Mouse (Mus musculus): ENCODE measurements around the gene Prl3d2.
"Not testable (repeated sequence)": the region's sequence is repeated elsewhere in the genome, so short reads cannot be mapped to it uniquely, and the experiment has no call there.

Gene Prl3d2

GRCm38 (mm10) chr13:27121398-27121797, at the start of gene Prl3d2:
Prl3d2 (plus strand) TSS chr13:27121698.
- not testable (repeated sequence) for DNase-seq

- not testable (repeated sequence) for DNase-seq
These were observed 27.6 kb upstream of the Prl3d2 start, which contains the start of gene Prl3d1 for GRCm38 (mm10) chr13:27093890-27094289. Prl3d1 (plus strand) TSS chr13:27094190.

DNA sequence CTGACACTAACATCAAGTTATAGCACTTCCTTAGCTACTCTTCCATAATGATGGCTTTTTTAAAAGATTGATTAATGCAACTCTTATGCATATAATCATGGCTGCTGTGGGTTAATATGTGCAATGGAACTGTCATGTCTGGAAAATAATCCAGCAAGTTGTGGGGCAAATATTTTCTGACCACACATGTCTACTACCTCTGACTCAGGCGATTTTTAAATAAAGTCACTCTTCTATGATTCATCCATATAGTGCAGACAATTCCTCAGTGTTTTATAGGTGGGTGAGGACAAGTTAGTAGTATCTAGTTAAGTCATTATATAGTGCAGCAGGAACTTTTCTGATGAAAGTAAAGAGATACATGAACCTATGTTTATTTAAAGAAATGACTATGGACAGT, 26.8 kb downstream of the Prl3d2 start:
- DNase-seq: no peak

DNA sequence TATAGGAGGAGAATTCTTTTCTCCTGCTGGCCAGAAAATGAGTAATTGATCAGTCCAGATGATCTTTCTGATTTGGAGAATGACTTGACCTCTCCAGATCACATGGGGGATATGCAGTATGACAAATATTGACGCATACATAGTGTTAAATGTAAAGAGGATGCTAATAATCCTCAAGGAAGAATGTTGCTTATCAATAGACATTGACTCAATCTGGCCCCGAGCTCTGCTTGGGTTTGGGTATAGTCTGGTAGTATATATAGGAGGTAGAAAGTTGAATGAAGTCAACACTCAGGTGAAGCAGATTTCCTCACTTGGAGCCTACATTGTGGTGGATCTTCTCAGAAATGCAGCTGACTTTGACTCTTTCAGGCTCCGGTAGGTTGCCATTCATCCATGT, 35.0 kb downstream of the Prl3d2 start, which contains the start of gene Prl3d3:
Gene Prl3d3 (plus strand): TSS at position 301 of the 400 bp plus-strand sequence.
- not testable (repeated sequence) for DNase-seq
